Mouse (Mus musculus): ENCODE data around the gene Tpm3. TPM values are rescaled to one million over a fixed set of nuclear protein-coding genes. Genes with fewer than 3 reads are reported as not detected.
"Not testable (repeated sequence)": the region's sequence is repeated elsewhere in the genome, so short reads cannot be mapped to it uniquely, and the experiment has no call there.

Gene Tpm3
- polyA plus RNA-seq, 1 experiment from 2014 or later: 505 TPM

DNA sequence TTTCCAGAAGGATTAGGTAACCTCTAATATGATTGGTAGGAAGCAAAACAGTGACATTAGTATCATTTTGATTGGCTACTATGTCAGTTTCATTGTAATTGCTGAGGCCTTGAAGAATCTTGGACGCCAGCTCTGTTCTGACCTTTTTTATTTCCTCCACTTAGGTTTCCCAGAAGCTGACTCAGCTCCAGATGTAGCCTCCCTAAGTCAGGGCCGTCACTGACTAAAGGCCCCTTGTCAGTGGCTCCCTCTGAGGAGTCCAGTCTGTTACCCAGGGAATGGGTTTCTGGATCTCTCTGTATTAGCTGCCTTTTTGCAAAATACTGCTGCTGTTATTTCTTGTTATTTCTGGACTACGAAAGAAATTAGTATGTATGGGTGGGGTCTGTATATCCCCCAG lies 43.1 kb downstream of the Tpm3 start:
- no peak for ATAC-seq (ENCODE audit: insufficient read depth, low FRiP score, low read depth)
- Histone ChIP-seq H3K36me3 (no peaks in the 10 kb centered on the region), H3K4me2 (no peak overlapping the region), H3K4me3 (replicated peaks) (no peak overlapping the region), H3K27me3 (replicated peaks) (no peaks in the 10 kb centered on the region), H3K9me3 (no peaks in the 10 kb centered on the region), H3K4me1 (no peaks in the 10 kb centered on the region), H3K27ac (no peak overlapping the region), H3K9ac (no peak overlapping the region)
- 50% methylated on average over 3 of the region's 3 CpGs for whole genome bisulfite sequencing

DNA sequence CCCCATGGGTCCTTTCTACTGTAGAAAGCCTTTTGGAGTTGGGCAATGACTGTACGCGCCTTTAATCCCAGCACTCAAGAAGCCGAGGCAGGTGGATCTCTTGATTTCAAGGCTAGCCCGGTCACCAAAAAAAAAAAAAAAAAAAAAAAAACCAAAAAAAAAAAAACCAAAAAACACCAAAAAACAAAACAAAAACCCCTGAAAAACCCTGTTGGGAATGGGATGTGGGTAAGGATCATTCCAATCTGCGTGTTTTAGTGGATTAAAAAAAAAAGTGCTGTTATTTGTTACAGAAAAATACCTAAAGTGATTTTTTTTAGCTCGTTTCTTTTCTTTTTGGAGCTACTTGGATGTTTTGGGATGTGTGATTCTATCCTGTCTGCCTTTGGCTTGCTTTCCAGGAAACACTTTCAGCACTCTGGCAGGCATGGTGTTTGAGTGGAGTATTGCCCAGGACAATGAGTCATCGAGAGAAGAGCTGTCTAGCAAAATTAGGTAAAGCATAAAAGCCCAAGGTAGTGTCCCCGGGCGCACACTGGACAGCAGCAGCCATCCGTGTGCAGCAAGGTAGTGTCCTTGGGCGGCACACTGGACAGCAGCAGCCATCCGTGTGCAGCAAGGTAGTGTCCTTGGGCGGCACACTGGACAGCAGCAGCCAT lies 45.8 kb downstream of the Tpm3 start:
- ATAC-seq (ENCODE audit: insufficient read depth, low FRiP score, low read depth): no peak
- 89% methylated on average over 13 of the region's 13 CpGs for WGBS
- Histone ChIP-seq H3K4me2 (no peak overlapping the region), H3K36me3 (no peaks in the 10 kb centered on the region), H3K27me3 (replicated peaks) (no peaks in the 10 kb centered on the region), H3K27ac (no peak overlapping the region), H3K9me3 (no peaks in the 10 kb centered on the region), H3K4me1 (no peaks in the 10 kb centered on the region), H3K9ac (no peak overlapping the region), H3K4me3 (replicated peaks) (no peak overlapping the region)

DNA sequence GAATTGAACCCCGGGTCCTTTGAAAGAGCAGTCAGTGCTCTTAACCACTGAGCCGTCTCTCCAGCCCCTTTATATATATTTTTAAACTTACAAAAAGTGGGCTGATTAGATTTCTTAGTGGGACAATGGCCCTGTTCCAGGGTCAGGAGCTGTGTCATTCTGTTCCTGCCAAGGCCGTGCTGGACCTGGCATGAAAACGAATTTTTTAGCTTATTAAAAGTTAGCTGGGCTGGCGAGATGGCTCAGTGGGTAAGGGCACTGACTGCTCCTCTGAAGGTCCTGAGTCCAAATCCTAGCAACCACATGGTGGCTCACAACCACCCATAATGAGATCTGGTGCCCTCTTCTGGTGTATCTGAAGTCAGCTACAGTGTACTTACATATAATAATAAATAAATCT lies 49.6 kb downstream of the Tpm3 start:
- H3K4me2 ChIP-seq; H3K27ac ChIP-seq; H3K9ac ChIP-seq; H3K36me3 ChIP-seq; H3K4me3 ChIP-seq (replicated peaks); H3K9me3 ChIP-seq; ATAC-seq (ENCODE audit: insufficient read depth, low FRiP score, low read depth); H3K4me1 ChIP-seq; H3K27me3 ChIP-seq (replicated peaks): not testable (repeated sequence)
- WGBS: 80% methylated on average over 5 of the region's 5 CpGs

DNA sequence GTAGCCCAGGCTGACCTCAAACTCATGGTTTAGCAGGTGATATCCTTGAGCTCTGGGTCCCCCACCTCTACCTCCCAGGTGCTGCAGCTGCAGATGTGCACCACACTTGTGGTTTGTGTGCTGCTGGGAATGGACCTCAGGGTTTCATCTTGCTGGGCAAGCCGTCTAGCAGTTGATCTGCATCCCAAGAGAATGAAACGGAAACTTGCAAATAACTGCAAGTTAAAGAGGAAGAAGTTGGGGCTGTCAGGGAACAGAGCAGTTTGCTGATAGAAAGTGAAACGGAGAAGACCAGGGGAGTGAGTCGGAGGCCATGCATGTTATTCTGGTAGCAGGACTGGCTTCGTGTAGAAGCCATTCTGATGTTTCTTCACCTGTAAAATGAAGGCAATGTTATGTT lies 53.3 kb downstream of the Tpm3 start:
- ATAC-seq (ENCODE audit: insufficient read depth, low FRiP score, low read depth): no peak
- 72% methylated on average over 5 of the region's 5 CpGs for WGBS

DNA sequence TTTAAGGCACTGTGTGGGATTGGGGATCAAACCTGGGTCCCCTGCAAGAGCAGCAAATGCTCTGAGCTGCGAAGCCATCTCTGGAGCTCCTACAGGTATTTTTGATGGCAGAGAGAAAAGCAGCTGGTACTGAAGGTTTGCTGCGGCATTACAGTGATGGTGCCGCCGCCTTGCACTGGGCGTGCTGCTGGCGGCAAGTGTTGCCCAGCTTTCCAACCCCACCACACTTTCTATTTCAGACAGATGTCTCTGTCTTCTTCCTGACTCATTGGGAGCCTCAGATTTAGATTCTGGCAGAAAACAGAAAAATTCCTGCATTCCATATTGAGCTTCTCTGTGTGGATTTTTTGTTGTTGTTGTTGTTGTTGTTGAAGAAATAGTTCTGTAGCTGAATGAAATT lies 55.4 kb downstream of the Tpm3 start:
- H3K27me3 ChIP-seq (replicated peaks): no peaks in the 10 kb centered on the region
- no peak overlapping the region for H3K27ac ChIP-seq
- WGBS: 93% methylated on average over 6 of the region's 6 CpGs
- no peaks in the 10 kb centered on the region for H3K9me3 ChIP-seq
- ATAC-seq (ENCODE audit: insufficient read depth, low FRiP score, low read depth): no peak
- no peaks in the 10 kb centered on the region for H3K36me3 ChIP-seq
- no peak overlapping the region for H3K9ac ChIP-seq
- no peaks in the 10 kb centered on the region for H3K4me1 ChIP-seq
- no peak overlapping the region for H3K4me2 ChIP-seq
- H3K4me3 ChIP-seq (replicated peaks): no peak overlapping the region

More for the DNA sequence above, 53.3 kb downstream of the Tpm3 start:
- Histone ChIP-seq H3K27me3 (replicated peaks) (no peaks in the 10 kb centered on the region), H3K36me3 (no peaks in the 10 kb centered on the region), H3K9ac (no peak overlapping the region), H3K9me3 (no peaks in the 10 kb centered on the region), H3K4me1 (no peaks in the 10 kb centered on the region), H3K4me2 (no peak overlapping the region), H3K4me3 (replicated peaks) (no peak overlapping the region), H3K27ac (no peak overlapping the region)

DNA sequence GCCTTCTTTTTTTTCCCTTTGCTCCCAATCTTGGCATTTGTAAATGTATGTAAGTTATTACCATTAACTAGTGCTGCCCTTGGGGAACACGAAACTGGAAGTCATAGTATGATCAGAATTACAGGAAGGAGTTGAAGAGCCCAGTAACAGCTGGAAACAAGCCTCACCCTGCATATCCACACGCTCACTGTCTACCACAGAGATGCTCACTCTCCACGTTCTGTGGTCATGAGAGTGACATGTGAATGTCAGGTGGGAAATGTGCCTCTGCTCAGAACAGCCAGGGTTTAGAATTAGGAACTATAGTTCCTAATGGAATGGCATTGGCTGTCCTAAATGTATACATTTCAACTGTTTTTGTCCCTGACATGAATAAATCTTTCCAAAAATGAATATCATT lies 60.3 kb downstream of the Tpm3 start:
- no peaks in the 10 kb centered on the region for H3K4me1 ChIP-seq
- H3K4me2 ChIP-seq: no peak overlapping the region
- H3K36me3 ChIP-seq: no peaks in the 10 kb centered on the region
- ATAC-seq (ENCODE audit: insufficient read depth, low FRiP score, low read depth): no peak
- H3K9ac ChIP-seq: no peak overlapping the region
- no peak overlapping the region for H3K4me3 ChIP-seq (replicated peaks)
- H3K27me3 ChIP-seq (replicated peaks): no peaks in the 10 kb centered on the region
- WGBS: 79% methylated on average over 3 of the region's 3 CpGs
- H3K9me3 ChIP-seq: no peaks in the 10 kb centered on the region
- no peak overlapping the region for H3K27ac ChIP-seq

DNA sequence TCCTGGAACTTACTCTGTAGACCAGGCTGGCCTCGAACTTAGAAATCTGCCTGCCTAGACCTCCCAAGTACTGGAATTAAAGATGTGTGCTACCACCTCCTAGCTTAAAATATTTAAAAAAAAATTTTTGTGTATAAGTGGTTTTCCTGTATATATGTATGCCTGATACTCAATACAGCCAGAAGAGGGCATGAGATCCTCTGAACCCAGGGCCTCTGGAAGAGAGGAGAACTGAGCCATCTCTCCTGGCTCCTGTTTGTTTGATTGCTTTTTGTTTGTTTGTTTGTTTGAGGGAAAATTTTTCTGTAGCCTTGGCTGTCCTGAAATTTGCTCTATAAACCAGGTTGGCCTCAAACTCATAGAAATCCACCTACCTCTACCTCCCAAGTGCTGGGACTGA lies 60.9 kb downstream of the Tpm3 start:
- H3K27ac ChIP-seq: no peak overlapping the region
- no peaks in the 10 kb centered on the region for H3K27me3 ChIP-seq (replicated peaks)
- no peak overlapping the region for H3K4me2 ChIP-seq
- H3K4me3 ChIP-seq (replicated peaks): no peak overlapping the region
- 86% methylated on average over 1 of the region's 1 CpGs for WGBS
- H3K9ac ChIP-seq: no peak overlapping the region
- no peaks in the 10 kb centered on the region for H3K9me3 ChIP-seq
- no peak for ATAC-seq (ENCODE audit: insufficient read depth, low FRiP score, low read depth)
- no peaks in the 10 kb centered on the region for H3K4me1 ChIP-seq
- no peaks in the 10 kb centered on the region for H3K36me3 ChIP-seq

DNA sequence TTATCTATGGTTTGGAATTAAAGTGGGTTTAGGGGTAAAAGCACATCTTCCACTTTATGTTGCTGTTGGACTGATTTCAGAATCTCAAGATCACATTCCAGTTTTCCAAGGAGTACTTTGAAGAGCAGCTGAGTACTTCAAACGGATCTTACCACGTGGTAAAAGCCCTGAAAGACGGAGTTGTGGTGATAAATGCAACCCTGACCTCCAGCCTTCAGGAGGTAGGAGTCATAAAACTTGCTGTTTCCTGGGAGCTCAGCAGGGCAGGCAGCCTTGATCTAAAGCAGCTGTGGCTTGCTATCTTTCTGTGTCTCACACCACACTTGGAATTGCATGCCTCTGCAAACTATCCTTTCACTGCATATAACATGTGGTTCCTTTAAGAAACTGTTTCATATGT lies 62.0 kb downstream of the Tpm3 start:
- WGBS: 33% methylated on average over 3 of the region's 3 CpGs
- no peak overlapping the region for H3K27ac ChIP-seq
- H3K9ac ChIP-seq: no peak overlapping the region
- no peaks in the 10 kb centered on the region for H3K36me3 ChIP-seq
- H3K4me2 ChIP-seq: no peak overlapping the region
- H3K4me3 ChIP-seq (replicated peaks): no peak overlapping the region
- H3K9me3 ChIP-seq: no peaks in the 10 kb centered on the region
- no peak for ATAC-seq (ENCODE audit: insufficient read depth, low FRiP score, low read depth)
- no peaks in the 10 kb centered on the region for H3K4me1 ChIP-seq
- H3K27me3 ChIP-seq (replicated peaks): no peaks in the 10 kb centered on the region

DNA sequence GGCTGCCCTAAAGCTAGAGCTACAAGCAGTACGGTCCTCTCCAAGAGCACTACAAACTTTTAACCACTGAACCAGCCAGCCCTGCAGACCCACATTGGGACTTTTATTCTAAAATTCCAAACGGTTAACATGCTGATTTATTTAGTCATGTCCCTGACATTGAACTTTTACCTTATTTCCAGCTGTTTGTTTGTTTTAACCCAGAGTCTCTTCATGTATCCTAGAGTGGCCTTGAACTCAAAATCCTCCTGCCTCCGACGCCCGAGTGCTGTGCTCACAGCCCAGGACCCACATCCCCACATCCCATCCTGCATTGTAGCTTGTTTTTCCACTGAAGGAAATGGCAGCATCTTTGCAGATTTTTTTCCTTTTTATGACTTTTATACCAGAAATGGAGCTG lies 62.5 kb downstream of the Tpm3 start:
- Histone ChIP-seq H3K4me2 (no peak overlapping the region), H3K9me3 (no peaks in the 10 kb centered on the region), H3K9ac (no peak overlapping the region), H3K36me3 (no peaks in the 10 kb centered on the region), H3K27me3 (replicated peaks) (no peaks in the 10 kb centered on the region), H3K27ac (no peak overlapping the region), H3K4me3 (replicated peaks) (no peak overlapping the region), H3K4me1 (no peaks in the 10 kb centered on the region)
- ATAC-seq (ENCODE audit: insufficient read depth, low FRiP score, low read depth): no peak
- 63% methylated on average over 5 of the region's 5 CpGs for WGBS

DNA sequence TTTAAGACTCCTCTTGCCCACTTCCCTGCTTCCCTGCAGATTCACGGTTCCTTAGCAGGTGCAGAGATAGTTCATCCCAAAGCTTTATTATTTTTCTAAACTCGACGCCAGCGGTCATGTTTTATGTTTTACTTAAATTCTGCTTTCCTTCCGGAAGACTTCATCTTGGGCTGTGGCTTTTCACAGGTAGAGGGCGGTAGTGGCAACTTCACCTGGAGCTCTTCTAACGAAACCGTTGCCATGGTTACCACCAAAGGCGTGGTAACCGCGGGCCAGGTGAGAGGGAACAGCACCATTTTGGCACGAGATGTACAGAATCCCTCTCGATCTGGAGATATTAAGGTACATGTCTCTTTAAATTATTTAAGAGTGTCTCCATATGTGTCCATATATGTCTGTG lies 64.2 kb downstream of the Tpm3 start:
- H3K4me1 ChIP-seq: no peaks in the 10 kb centered on the region
- H3K4me3 ChIP-seq (replicated peaks): no peak overlapping the region
- WGBS: 32% methylated on average over 13 of the region's 13 CpGs
- no peak overlapping the region for H3K27ac ChIP-seq
- no peaks in the 10 kb centered on the region for H3K9me3 ChIP-seq
- H3K27me3 ChIP-seq (replicated peaks): no peaks in the 10 kb centered on the region
- ATAC-seq (ENCODE audit: insufficient read depth, low FRiP score, low read depth): no peak
- no peak overlapping the region for H3K9ac ChIP-seq
- H3K4me2 ChIP-seq: no peak overlapping the region
- no peaks in the 10 kb centered on the region for H3K36me3 ChIP-seq

DNA sequence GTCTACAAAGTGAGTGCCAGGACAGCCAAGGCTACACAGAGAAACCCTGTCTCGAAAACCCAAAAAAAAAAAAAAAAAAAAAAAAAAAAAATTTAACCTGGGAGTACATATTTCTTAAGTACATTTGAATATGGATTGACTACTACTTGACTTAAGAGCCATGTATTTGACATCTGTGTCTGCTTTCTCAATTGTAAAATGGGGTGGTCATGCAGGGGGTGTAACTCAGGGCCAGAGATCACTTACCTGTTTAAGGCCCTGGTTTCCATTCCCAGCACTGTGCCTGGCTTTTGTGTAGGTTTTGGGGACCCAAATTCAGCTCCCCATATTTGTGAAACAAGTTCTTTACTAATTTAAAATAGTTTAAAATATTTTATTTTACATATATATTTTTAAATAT lies 65.2 kb downstream of the Tpm3 start:
- H3K9ac ChIP-seq: no peak overlapping the region

DNA sequence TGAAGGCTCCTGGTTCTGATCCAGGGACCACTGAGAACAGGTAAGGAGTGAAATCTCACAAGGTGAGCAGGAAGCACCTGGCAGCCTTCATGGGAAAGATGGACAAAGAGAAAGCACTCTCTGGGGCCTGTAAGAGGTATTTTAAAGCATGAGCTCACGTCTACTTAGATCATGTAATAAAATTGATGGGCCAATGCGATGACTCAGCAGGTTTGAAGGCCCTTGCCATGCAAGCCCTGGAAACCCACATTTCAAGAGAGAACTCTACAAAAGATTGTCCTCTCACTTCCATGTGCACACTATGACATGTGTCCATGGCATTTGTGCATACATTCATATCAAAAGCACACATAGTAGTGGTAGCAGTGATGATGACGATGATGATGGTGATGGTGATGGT lies 67.5 kb downstream of the Tpm3 start:
- Histone ChIP-seq H3K4me3 (replicated peaks) (no peak overlapping the region), H3K9me3 (no peaks in the 10 kb centered on the region), H3K27ac (no peak overlapping the region), H3K36me3 (no peaks in the 10 kb centered on the region), H3K27me3 (replicated peaks) (no peaks in the 10 kb centered on the region), H3K4me2 (no peak overlapping the region), H3K4me1 (no peaks in the 10 kb centered on the region), H3K9ac (no peak overlapping the region)
- 87% methylated on average over 3 of the region's 3 CpGs for WGBS
- ATAC-seq (ENCODE audit: insufficient read depth, low FRiP score, low read depth): no peak

More for the DNA sequence above, 65.2 kb downstream of the Tpm3 start:
- no peaks in the 10 kb centered on the region for H3K4me1 ChIP-seq
- no peaks in the 10 kb centered on the region for H3K36me3 ChIP-seq
- 89% methylated on average over 1 of the region's 1 CpGs for WGBS
- no peaks in the 10 kb centered on the region for H3K27me3 ChIP-seq (replicated peaks)
- no peak for ATAC-seq (ENCODE audit: insufficient read depth, low FRiP score, low read depth)
- H3K27ac ChIP-seq: no peak overlapping the region
- no peak overlapping the region for H3K4me3 ChIP-seq (replicated peaks)
- H3K9me3 ChIP-seq: no peaks in the 10 kb centered on the region
- H3K4me2 ChIP-seq: no peak overlapping the region

DNA sequence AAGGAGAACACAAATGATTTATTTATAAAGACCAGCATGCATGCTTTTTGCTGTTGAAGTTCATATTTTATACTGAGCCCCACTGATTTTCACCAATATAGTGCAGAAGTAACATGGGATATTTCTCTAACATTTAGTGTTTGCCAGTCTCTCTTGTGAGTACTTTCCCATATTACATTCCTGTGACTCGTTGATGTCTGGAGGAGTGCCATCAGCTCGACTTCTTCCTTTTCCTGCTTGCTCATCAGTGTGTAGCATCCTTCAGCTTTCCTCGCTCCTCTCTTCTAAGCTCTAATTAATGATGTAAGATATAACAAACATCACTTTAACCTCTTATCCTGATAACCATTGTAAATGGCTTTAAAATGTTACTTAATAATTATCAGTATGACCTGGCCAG lies 73.0 kb downstream of the Tpm3 start:
- Histone ChIP-seq H3K27me3 (replicated peaks) (no peaks in the 10 kb centered on the region), H3K4me2 (no peak overlapping the region), H3K4me3 (replicated peaks) (no peak overlapping the region), H3K27ac (no peak overlapping the region), H3K36me3 (no peaks in the 10 kb centered on the region), H3K4me1 (no peaks in the 10 kb centered on the region), H3K9me3 (no peaks in the 10 kb centered on the region), H3K9ac (no peak overlapping the region)
- no peak for ATAC-seq (ENCODE audit: insufficient read depth, low FRiP score, low read depth)
- WGBS: 67% methylated on average over 3 of the region's 3 CpGs

Measured in stomach, embryonic 15.5 days (tissue).